Mouse (Mus musculus): ENCODE measurements around the gene Ankrd63. TPM values are rescaled to one million over a fixed set of nuclear protein-coding genes. Genes with fewer than 3 reads are reported as not detected.
A peak's percentile ranks its signal among the peaks of the same experiment; 100 is the strongest.

Ankrd63 gene
- total and polyA plus RNA-seq, 2 experiments from 2014 or later, result 2.0 to 14.3 TPM

GRCm38 (mm10) chr2:118677817-118678216 is 25.9 kb downstream of the Ankrd63 start:
- DNase-seq (ENCODE audit: low spot score) (no peak), ATAC-seq (ENCODE audit: insufficient read depth, low read depth) (no peak)
- Histone ChIP-seq H3K27me3 (ENCODE audit: control insufficient read depth, insufficient read depth, low read length) (peaks cover 25% of the 10 kb centered on the region), H3K9ac (replicated peaks; ENCODE audit: low read depth, low read length) (peak overlapping the region; percentile 60; the same call in 1 of the 2 replicates), H3K4me2 (ENCODE audit: low read depth, low read length) (peak overlapping the region; percentile 89), H3K4me1 (ENCODE audit: control insufficient read depth, insufficient read depth) (peaks cover 23% of the 10 kb centered on the region), H3K36me3 (replicated peaks; ENCODE audit: control insufficient read depth, insufficient read depth, low read length) (no peaks in the 10 kb centered on the region), H3K4me3 (ENCODE audit: low read depth, low read length) (peak overlapping the region; percentile 57), H3K27ac (ENCODE audit: low read depth) (no peak overlapping the region), H3K9me3 (replicated peaks; ENCODE audit: control insufficient read depth, low read length) (no peaks in the 10 kb centered on the region)
- 22% methylated on average over 4 of the region's 4 CpGs for WGBS
- TF ChIP-seq EP300 (IDR thresholded peaks at IDR 0.05; ENCODE audit: low read depth) (no peak), CTCF (IDR thresholded peaks at IDR 0.05; ENCODE audit: low read depth) (no peak)

GRCm38 (mm10) chr2:118676839-118677741 is 26.7 kb downstream of the Ankrd63 start:
- peak overlapping the region; percentile 57 for H3K4me3 ChIP-seq (ENCODE audit: low read depth, low read length)
- no peaks in the 10 kb centered on the region for H3K36me3 ChIP-seq (replicated peaks; ENCODE audit: control insufficient read depth, insufficient read depth, low read length)
- H3K9ac ChIP-seq (replicated peaks; ENCODE audit: low read depth, low read length), result peak overlapping the region; percentile 60
- DNase-seq (ENCODE audit: low spot score) (no peak), ATAC-seq (ENCODE audit: insufficient read depth, low read depth) (peak; percentile 49)
- H3K4me2 ChIP-seq (ENCODE audit: low read depth, low read length), result peak overlapping the region; percentile 89
- WGBS, result 2% methylated on average over 81 of the region's 89 CpGs
- no peak overlapping the region for H3K27ac ChIP-seq (ENCODE audit: low read depth)
- TF ChIP-seq CTCF (IDR thresholded peaks at IDR 0.05; ENCODE audit: low read depth) (no peak), EP300 (IDR thresholded peaks at IDR 0.05; ENCODE audit: low read depth) (no peak)
- no peaks in the 10 kb centered on the region for H3K9me3 ChIP-seq (replicated peaks; ENCODE audit: control insufficient read depth, low read length)
- peaks cover 16% of the 10 kb centered on the region for H3K4me1 ChIP-seq (ENCODE audit: control insufficient read depth, insufficient read depth)
- H3K27me3 ChIP-seq (ENCODE audit: control insufficient read depth, insufficient read depth, low read length), result peaks cover 25% of the 10 kb centered on the region

- peaks cover 25% of the 10 kb centered on the region for H3K4me1 ChIP-seq (ENCODE audit: control insufficient read depth, insufficient read depth)
- no peak overlapping the region for H3K4me3 ChIP-seq (ENCODE audit: low read depth, low read length)
- H3K9me3 ChIP-seq (replicated peaks; ENCODE audit: control insufficient read depth, low read length), result no peaks in the 10 kb centered on the region
- H3K27ac ChIP-seq (ENCODE audit: low read depth), result no peak overlapping the region
- DNase-seq (ENCODE audit: low spot score) (no peak), ATAC-seq (ENCODE audit: insufficient read depth, low read depth) (no peak)
- no peak for TF ChIP-seq EP300 (IDR thresholded peaks at IDR 0.05; ENCODE audit: low read depth)
- TF ChIP-seq CTCF (IDR thresholded peaks at IDR 0.05; ENCODE audit: low read depth), result no peak
- no peak overlapping the region for H3K9ac ChIP-seq (replicated peaks; ENCODE audit: low read depth, low read length)
- H3K36me3 ChIP-seq (replicated peaks; ENCODE audit: control insufficient read depth, insufficient read depth, low read length), result no peaks in the 10 kb centered on the region
- WGBS, result 42% methylated on average over 7 of the region's 7 CpGs
- no peak overlapping the region for H3K4me2 ChIP-seq (ENCODE audit: low read depth, low read length)
- peaks cover 25% of the 10 kb centered on the region for H3K27me3 ChIP-seq (ENCODE audit: control insufficient read depth, insufficient read depth, low read length)
These were observed 29.3 kb downstream of the Ankrd63 start for GRCm38 (mm10) chr2:118674500-118674899.

- H3K9me3 ChIP-seq (replicated peaks; ENCODE audit: control insufficient read depth, low read length), result no peaks in the 10 kb centered on the region
- DNase-seq (ENCODE audit: low spot score) (no peak), ATAC-seq (ENCODE audit: insufficient read depth, low read depth) (no peak)
- no peak overlapping the region for H3K4me3 ChIP-seq (ENCODE audit: low read depth, low read length)
- H3K4me1 ChIP-seq (ENCODE audit: control insufficient read depth, insufficient read depth), result peaks cover 30% of the 10 kb centered on the region
- H3K27me3 ChIP-seq (ENCODE audit: control insufficient read depth, insufficient read depth, low read length), result peaks cover 25% of the 10 kb centered on the region
- TF ChIP-seq EP300 (IDR thresholded peaks at IDR 0.05; ENCODE audit: low read depth), result no peak
- no peak for TF ChIP-seq CTCF (IDR thresholded peaks at IDR 0.05; ENCODE audit: low read depth)
- H3K36me3 ChIP-seq (replicated peaks; ENCODE audit: control insufficient read depth, insufficient read depth, low read length), result no peaks in the 10 kb centered on the region
- no peak overlapping the region for H3K9ac ChIP-seq (replicated peaks; ENCODE audit: low read depth, low read length)
- no peak overlapping the region for H3K4me2 ChIP-seq (ENCODE audit: low read depth, low read length)
- WGBS, result 49% methylated on average over 15 of the region's 15 CpGs
- H3K27ac ChIP-seq (ENCODE audit: low read depth), result no peak overlapping the region
These were observed 29.9 kb downstream of the Ankrd63 start for GRCm38 (mm10) chr2:118673686-118674465.

- Histone ChIP-seq H3K9me3 (replicated peaks; ENCODE audit: control insufficient read depth, low read length) (no peaks in the 10 kb centered on the region), H3K4me2 (ENCODE audit: low read depth, low read length) (no peak overlapping the region), H3K9ac (replicated peaks; ENCODE audit: low read depth, low read length) (no peak overlapping the region), H3K4me3 (ENCODE audit: low read depth, low read length) (no peak overlapping the region), H3K36me3 (replicated peaks; ENCODE audit: control insufficient read depth, insufficient read depth, low read length) (no peaks in the 10 kb centered on the region), H3K4me1 (ENCODE audit: control insufficient read depth, insufficient read depth) (peaks cover 29% of the 10 kb centered on the region), H3K27ac (ENCODE audit: low read depth) (no peak overlapping the region), H3K27me3 (ENCODE audit: control insufficient read depth, insufficient read depth, low read length) (peaks cover 20% of the 10 kb centered on the region)
- TF ChIP-seq CTCF (IDR thresholded peaks at IDR 0.05; ENCODE audit: low read depth) (no peak), EP300 (IDR thresholded peaks at IDR 0.05; ENCODE audit: low read depth) (no peak)
- no peak for DNase-seq (ENCODE audit: low spot score)
- ATAC-seq (ENCODE audit: insufficient read depth, low read depth), result no peak
- 48% methylated on average over 1 of the region's 1 CpGs for WGBS
These were observed 32.0 kb downstream of the Ankrd63 start for GRCm38 (mm10) chr2:118671728-118672127.
